Mouse (Mus musculus): ENCODE data around the gene Dock7.
A peak's percentile ranks its signal among the peaks of the same experiment; 100 is the strongest.
"Not testable (repeated sequence)": the region's sequence is repeated elsewhere in the genome, so short reads cannot be mapped to it uniquely, and the experiment has no call there.

Gene Dock7

GRCm38 (mm10) chr4:99006319-99006718, 114.4 kb downstream of the Dock7 start:
- DNase-seq (ENCODE audit: low spot score in 2 of 2), result no peak

GRCm38 (mm10) chr4:99005574-99005973, 115.1 kb downstream of the Dock7 start:
- no peak for DNase-seq (ENCODE audit: low spot score in 2 of 2)

- no peak for DNase-seq (ENCODE audit: low spot score in 2 of 2)
Measured at GRCm38 (mm10) chr4:98993491-98993890, 127.2 kb downstream of the Dock7 start.

- no peak for DNase-seq (ENCODE audit: low spot score in 2 of 2)
Measured at GRCm38 (mm10) chr4:98984701-98985100, 136.0 kb downstream of the Dock7 start.

GRCm38 (mm10) chr4:98979976-98980375, 140.7 kb downstream of the Dock7 start:
- DNase-seq (ENCODE audit: low spot score in 2 of 2), result not testable (repeated sequence)

- DNase-seq (ENCODE audit: low spot score in 2 of 2), result no peak
Measured at GRCm38 (mm10) chr4:98978693-98979092, 142.0 kb downstream of the Dock7 start.

- not testable (repeated sequence) for DNase-seq (ENCODE audit: low spot score in 2 of 2)
Measured at GRCm38 (mm10) chr4:98978288-98978687, 142.4 kb downstream of the Dock7 start.

GRCm38 (mm10) chr4:98975741-98976140, 145.0 kb downstream of the Dock7 start:
- no peak for DNase-seq (ENCODE audit: low spot score in 2 of 2)

- DNase-seq (ENCODE audit: low spot score in 2 of 2), result no peak
Measured at GRCm38 (mm10) chr4:98969946-98970345, 150.8 kb downstream of the Dock7 start.

- DNase-seq (ENCODE audit: low spot score in 2 of 2), result no peak
Measured at GRCm38 (mm10) chr4:98960243-98960642, 160.5 kb downstream of the Dock7 start.

GRCm38 (mm10) chr4:98955986-98956385, 164.7 kb downstream of the Dock7 start:
- DNase-seq (ENCODE audit: low spot score in 2 of 2), result no peak

- DNase-seq (ENCODE audit: low spot score in 2 of 2), result no peak
Measured at GRCm38 (mm10) chr4:98950563-98950962, 170.2 kb downstream of the Dock7 start.

GRCm38 (mm10) chr4:98938210-98938609, 182.5 kb downstream of the Dock7 start:
- DNase-seq (ENCODE audit: low spot score in 2 of 2), result not testable (repeated sequence)

GRCm38 (mm10) chr4:98936036-98936435, 184.7 kb downstream of the Dock7 start:
- DNase-seq (ENCODE audit: low spot score in 2 of 2), result no peak

GRCm38 (mm10) chr4:98925250-98925781, 195.4 kb downstream of the Dock7 start:
- DNase-seq (ENCODE audit: low spot score in 2 of 2), result no peak

- no peak for DNase-seq (ENCODE audit: low spot score in 2 of 2)
Measured at GRCm38 (mm10) chr4:98924906-98925178, 195.9 kb downstream of the Dock7 start.

GRCm38 (mm10) chr4:98924071-98924905, 196.4 kb downstream of the Dock7 start:
- peak in 1 of 2 experiments; percentile 69 for DNase-seq (ENCODE audit: low spot score in 2 of 2)

- peak in 1 of 2 experiments; percentile 73 for DNase-seq (ENCODE audit: low spot score in 2 of 2)
Measured at GRCm38 (mm10) chr4:98923568-98924070, 197.1 kb downstream of the Dock7 start, which contains the start of gene Usp1. TSS of gene Usp1 (plus strand) at chr4:98923810.

GRCm38 (mm10) chr4:98922643-98923567, 197.8 kb downstream of the Dock7 start:
- peak; percentile 95 to 97 for DNase-seq (ENCODE audit: low spot score in 2 of 2)

GRCm38 (mm10) chr4:98922061-98922642, 198.6 kb downstream of the Dock7 start:
- DNase-seq (ENCODE audit: low spot score in 2 of 2), result no peak

GRCm38 (mm10) chr4:98920896-98921295, 199.8 kb downstream of the Dock7 start:
- DNase-seq (ENCODE audit: low spot score in 2 of 2), result no peak

GRCm38 (mm10) chr4:98918204-98918603, 202.5 kb downstream of the Dock7 start:
- no peak for DNase-seq (ENCODE audit: low spot score in 2 of 2)
